Mouse (Mus musculus) E14TG2a.4 (cell line): ENCODE measurements around the gene Myl6.

Experiments used
- CTCF ChIP-seq: conservative IDR thresholded peaks from 2 replicates; pipeline ENCODE4 v1.5.1; 2014; ENCODE audit warnings: low read length
- NANOG ChIP-seq: IDR thresholded peaks from 2 replicates; pipeline ENCODE4 v1.6.1; 2014; ENCODE audit warnings: borderline replicate concordance, low read length, mixed read lengths

DNA sequence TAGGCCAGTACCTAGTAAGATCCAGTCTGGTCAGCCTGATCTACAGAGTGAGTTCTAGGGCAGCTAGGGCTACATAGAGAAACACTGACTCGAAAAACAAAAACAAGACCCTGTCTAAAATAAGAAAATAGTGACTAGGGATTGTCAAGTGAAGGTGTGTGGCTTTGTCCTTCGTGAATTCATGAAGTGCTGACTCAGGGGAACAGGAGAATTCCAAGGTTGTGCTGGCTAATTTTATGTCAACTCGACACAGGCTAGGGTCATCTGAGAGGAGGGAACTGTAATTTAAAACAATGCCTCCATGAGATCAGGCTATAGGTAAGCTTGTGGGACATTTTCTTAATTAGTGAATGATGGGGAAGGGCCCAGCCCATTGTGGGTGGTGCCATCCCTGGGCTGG, 39.5 kb downstream of the Myl6 start:
- TF ChIP-seq CTCF: no peak
- no peak for TF ChIP-seq NANOG
